Mouse (Mus musculus) layer of hippocampus, postnatal 14 days (tissue): Measurements from ENCODE around the gene Gcnt4. TPM values are rescaled to one million over a fixed set of nuclear protein-coding genes. Genes with fewer than 3 reads are reported as not detected.

ENCODE experiments used
- DNase-seq, 2 experiments: peaks; one replicate each; pipeline ENCODE4 v3.0.0; 2021 to 2022; ENCODE audit warnings: low spot score in 2 of 2, mixed read lengths in 1 of 2
- total RNA-seq, 2 experiments: library from RNA; stranded (reverse); gene quantifications; 2 replicates each; pipeline ENCODE4 v1.2.3; 2021

The Gcnt4 gene
- total RNA-seq, 2 experiments from 2014 or later: 0.90 to 1.4 TPM

- DNase-seq: no peak
Observed at GRCm38 (mm10) chr13:96990045-96990444, 65.6 kb downstream of the Gcnt4 start.

DNA sequence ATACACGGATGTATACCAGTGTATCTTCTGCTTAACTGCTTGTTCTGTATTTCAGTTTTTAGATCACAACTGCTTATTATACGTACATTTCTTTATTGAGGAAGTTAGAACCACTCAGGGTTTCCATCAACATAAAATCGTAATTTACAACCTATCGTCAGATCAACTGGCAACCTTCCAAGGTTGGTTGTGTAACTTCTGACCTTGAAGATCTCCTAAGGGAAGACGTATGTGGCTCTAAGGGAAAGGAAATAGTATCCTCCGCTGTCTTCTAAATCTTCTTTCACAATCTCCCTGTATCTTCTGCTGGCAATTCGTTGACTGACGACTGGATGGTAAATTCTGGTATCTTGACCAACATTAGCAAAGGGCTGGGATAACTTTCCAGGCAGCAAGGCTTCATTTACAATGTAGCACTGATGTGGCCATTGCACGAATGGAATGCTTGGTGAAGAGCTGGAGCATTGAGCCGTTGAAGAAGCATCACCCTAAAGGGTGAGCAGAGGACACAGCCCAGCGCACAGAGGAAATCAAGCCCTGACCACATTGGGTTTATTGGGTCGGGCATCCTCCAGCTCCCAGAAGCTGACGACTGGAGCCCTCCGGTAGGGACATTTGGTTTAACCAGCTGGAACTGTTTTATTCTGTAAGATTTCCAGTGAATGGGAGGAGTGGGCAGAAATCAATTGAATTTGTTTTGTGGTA lies 66.2 kb downstream of the Gcnt4 start:
- DNase-seq: no peak

GRCm38 (mm10) chr13:96993291-96993989 lies 69.0 kb downstream of the Gcnt4 start:
- DNase-seq: no peak

DNA sequence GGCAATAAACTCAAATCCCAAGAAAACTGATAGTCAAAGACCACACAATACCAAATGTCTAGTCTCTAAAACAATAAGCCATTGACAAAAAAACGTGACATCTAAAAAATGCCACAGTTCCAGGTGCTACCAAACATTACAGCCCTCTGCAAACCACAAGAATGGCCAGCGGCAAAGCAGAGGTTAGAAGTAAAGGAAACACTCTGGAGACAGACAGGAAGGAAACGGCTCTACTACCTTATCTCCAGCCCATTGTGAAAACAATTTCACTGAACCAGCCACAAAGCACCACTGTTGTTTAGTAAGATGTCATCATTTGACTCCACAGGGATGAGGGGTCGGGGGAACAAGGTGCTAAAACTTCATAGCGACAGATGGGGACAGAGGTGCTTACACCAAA lies 70.8 kb downstream of the Gcnt4 start:
- no peak for DNase-seq

- DNase-seq: no peak
Observed at GRCm38 (mm10) chr13:96997080-96997479, 72.6 kb downstream of the Gcnt4 start.

Other genes starting within 250 kb of the Gcnt4 start
- under 1 TPM; 0.35 to 0.50 TPM for gene Ankrd31, start 176.4 kb upstream of the Gcnt4 start, total RNA-seq
- not detected for gene 1700029F12Rik, start 109.7 kb downstream of the Gcnt4 start, total RNA-seq
- 10 to 100 TPM; 35.6 to 37.5 TPM for gene Fam169a, start 142.6 kb downstream of the Gcnt4 start, total RNA-seq
- gene Gm6169, start 174.5 kb downstream of the Gcnt4 start, total RNA-seq: 1 to 10 TPM in 1 of 2 experiments, not detected in 1; 5.0 TPM
- gene Gfm2, start 213.2 kb downstream of the Gcnt4 start, total RNA-seq: 10 to 100 TPM; 28.3 to 29.1 TPM
- gene Nsa2, start 213.2 kb downstream of the Gcnt4 start, total RNA-seq: 10 to 100 TPM; 60.5 to 67.7 TPM